Mouse (Mus musculus): Measurements from ENCODE around the gene Ltn1. TPM values are rescaled to one million over a fixed set of nuclear protein-coding genes. Genes with fewer than 3 reads are reported as not detected.

Ltn1 gene
- polyA plus RNA-seq, 1 experiment from 2014 or later, result 16.4 TPM

DNA sequence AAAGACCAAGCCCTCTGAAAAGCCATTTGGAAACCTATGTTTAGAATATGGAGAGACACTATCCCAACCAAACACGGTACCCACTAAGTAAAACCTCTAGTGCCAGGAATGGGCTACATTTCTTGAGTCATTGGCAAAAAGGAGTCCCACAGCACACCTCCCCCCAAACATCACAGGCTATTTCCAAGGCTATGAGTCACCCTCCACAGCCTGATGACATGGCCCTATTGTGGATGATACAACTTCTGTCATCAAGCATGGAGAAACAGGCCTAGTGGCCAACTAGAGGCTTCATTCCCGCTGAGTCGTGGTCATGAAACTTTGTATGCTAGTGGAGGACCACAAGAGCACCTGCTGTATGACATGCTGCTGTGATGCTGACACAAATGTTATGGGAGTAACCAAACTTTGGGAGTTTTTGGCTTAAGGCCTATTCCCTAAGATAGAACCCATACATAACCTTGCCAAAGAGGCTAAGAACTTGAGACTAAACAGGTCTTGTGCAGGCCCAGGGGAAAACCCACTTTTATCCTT, 44.9 kb downstream of the Ltn1 start:
- WGBS, result 87% methylated on average over 3 of the region's 3 CpGs
- peaks cover 72% of the 10 kb centered on the region for H3K36me3 ChIP-seq
- no peak overlapping the region for H3K27ac ChIP-seq (replicated peaks)
- H3K9me3 ChIP-seq, result no peaks in the 10 kb centered on the region
- H3K4me2 ChIP-seq, result no peak overlapping the region
- H3K4me1 ChIP-seq, result peaks cover 11% of the 10 kb centered on the region
- no peak overlapping the region for H3K4me3 ChIP-seq
- no peak overlapping the region for H3K9ac ChIP-seq
- H3K27me3 ChIP-seq (replicated peaks), result no peaks in the 10 kb centered on the region
- no peak for ATAC-seq (ENCODE audit: extremely low read depth, insufficient number of reproducible peaks, low FRiP score, low TSS enrichment)

DNA sequence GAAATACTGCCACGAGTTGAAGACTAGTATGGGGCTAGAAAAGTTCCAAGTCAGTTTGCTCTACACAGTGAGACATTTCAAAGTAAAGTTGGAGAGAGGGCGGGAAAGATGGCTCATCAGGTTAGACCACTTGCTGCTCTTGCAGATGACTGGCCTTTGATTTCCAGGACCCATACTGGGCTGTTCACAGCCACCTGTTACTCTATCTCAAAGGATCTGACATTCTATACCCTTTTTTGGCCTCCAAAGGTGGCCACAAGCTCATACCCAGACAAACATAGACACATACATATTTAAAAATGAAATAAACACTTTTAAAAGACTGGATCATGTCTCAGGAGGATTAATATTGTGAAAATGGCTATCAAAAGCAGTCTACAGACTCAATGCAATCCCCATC, 48.0 kb downstream of the Ltn1 start:
- no peaks in the 10 kb centered on the region for H3K27me3 ChIP-seq (replicated peaks)
- ATAC-seq (ENCODE audit: extremely low read depth, insufficient number of reproducible peaks, low FRiP score, low TSS enrichment), result no peak
- 81% methylated on average over 2 of the region's 2 CpGs for WGBS
- H3K27ac ChIP-seq (replicated peaks), result no peak overlapping the region
- H3K4me2 ChIP-seq, result no peak overlapping the region
- H3K4me3 ChIP-seq, result no peak overlapping the region
- H3K9ac ChIP-seq, result no peak overlapping the region
- H3K4me1 ChIP-seq, result peaks cover 11% of the 10 kb centered on the region
- H3K9me3 ChIP-seq, result no peaks in the 10 kb centered on the region
- H3K36me3 ChIP-seq, result peaks cover 91% of the 10 kb centered on the region

DNA sequence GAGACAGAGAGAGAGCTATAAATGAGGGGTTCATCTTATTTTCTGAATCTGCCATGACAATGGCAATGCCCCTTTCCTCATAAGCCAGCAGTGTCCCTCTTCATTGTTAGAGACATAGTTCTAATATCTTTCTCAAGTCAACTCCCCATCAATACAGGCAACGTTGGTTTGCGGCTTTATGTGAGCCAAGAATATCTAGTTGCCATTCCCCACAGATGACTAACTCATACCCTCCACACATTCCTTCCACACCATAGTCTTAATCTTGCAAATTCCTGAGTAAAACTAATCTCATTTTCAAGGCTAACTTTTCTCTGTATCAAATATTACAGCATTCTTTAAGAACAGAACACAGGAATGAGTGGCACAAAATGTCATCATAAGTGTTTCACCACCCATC, 49.4 kb downstream of the Ltn1 start:
- H3K27me3 ChIP-seq (replicated peaks), result no peaks in the 10 kb centered on the region
- no peaks in the 10 kb centered on the region for H3K9me3 ChIP-seq
- H3K4me3 ChIP-seq, result no peak overlapping the region
- peak overlapping the region; percentile 56; the same call in 1 of the 2 replicates for H3K27ac ChIP-seq (replicated peaks)
- WGBS, result 62% methylated on average over 2 of the region's 2 CpGs
- ATAC-seq (ENCODE audit: extremely low read depth, insufficient number of reproducible peaks, low FRiP score, low TSS enrichment), result no peak
- H3K4me1 ChIP-seq, result peaks cover 11% of the 10 kb centered on the region
- H3K36me3 ChIP-seq, result peaks cover 89% of the 10 kb centered on the region
- no peak overlapping the region for H3K4me2 ChIP-seq
- no peak overlapping the region for H3K9ac ChIP-seq

DNA sequence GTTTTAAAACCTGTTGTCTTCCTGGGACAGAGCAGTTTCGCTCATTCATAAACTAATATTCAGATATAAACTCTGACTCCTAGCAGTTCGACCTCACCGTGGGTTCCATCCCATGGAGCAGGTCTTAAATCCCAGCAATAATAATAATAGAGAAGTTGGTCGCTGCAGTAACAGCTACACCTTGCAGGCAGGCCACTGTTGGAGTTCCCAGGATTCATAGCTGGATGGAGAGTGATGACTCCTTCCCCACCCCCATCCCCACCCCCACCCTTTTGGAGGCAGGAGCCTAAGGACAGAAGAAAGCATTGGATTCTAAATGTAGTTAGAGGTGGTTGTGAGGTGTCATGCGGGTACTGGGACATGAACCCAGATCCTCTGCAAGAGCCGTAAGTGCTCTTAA, 66.0 kb downstream of the Ltn1 start:
- no peak overlapping the region for H3K4me2 ChIP-seq
- H3K27ac ChIP-seq (replicated peaks), result no peak overlapping the region
- no peak overlapping the region for H3K9ac ChIP-seq
- H3K4me3 ChIP-seq, result no peak overlapping the region
- no peak for ATAC-seq (ENCODE audit: extremely low read depth, insufficient number of reproducible peaks, low FRiP score, low TSS enrichment)
- H3K36me3 ChIP-seq, result peaks cover 72% of the 10 kb centered on the region
- H3K9me3 ChIP-seq, result no peaks in the 10 kb centered on the region
- no peaks in the 10 kb centered on the region for H3K27me3 ChIP-seq (replicated peaks)
- H3K4me1 ChIP-seq, result peaks cover 15% of the 10 kb centered on the region
- WGBS, result 90% methylated on average over 6 of the region's 6 CpGs

DNA sequence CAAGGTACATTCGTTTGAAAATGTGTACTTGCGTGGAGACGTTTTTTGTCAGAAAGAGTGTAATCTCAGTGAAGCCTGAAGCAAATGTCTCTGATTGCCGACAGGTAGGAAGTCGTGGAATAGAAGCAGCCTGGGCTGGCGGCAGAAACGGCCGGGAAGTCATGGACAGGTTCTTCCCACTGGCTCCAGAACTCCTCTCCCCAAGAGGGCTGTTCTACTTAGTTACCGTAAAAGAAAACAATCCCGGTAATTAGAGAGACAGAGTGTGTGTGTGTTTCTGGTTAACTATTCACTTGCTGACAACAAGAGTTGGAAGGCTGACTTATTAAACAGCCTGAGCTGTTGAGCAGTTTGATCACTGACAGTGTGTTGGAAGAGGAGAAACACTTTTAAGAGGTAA, 66.4 kb downstream of the Ltn1 start:
- Histone ChIP-seq H3K4me2 (no peak overlapping the region), H3K27me3 (replicated peaks) (no peaks in the 10 kb centered on the region), H3K4me3 (no peak overlapping the region), H3K4me1 (peaks cover 15% of the 10 kb centered on the region), H3K27ac (replicated peaks) (no peak overlapping the region), H3K9me3 (no peaks in the 10 kb centered on the region), H3K9ac (no peak overlapping the region), H3K36me3 (peaks cover 72% of the 10 kb centered on the region)
- no peak for ATAC-seq (ENCODE audit: extremely low read depth, insufficient number of reproducible peaks, low FRiP score, low TSS enrichment)
- 78% methylated on average over 10 of the region's 10 CpGs for WGBS

GRCm38 (mm10) chr16:87364231-87364630, 68.2 kb downstream of the Ltn1 start:
- H3K4me3 ChIP-seq, result no peak overlapping the region
- H3K9me3 ChIP-seq, result no peaks in the 10 kb centered on the region
- peaks cover 78% of the 10 kb centered on the region for H3K36me3 ChIP-seq
- H3K27ac ChIP-seq (replicated peaks), result peak overlapping the region; percentile 51
- no peak for ATAC-seq (ENCODE audit: extremely low read depth, insufficient number of reproducible peaks, low FRiP score, low TSS enrichment)
- no peak overlapping the region for H3K9ac ChIP-seq
- H3K27me3 ChIP-seq (replicated peaks), result no peaks in the 10 kb centered on the region
- H3K4me2 ChIP-seq, result no peak overlapping the region
- 37% methylated on average over 4 of the region's 4 CpGs for WGBS
- H3K4me1 ChIP-seq, result peaks cover 15% of the 10 kb centered on the region

- whole genome bisulfite sequencing, result 82% methylated on average over 6 of the region's 6 CpGs
- no peak for ATAC-seq (ENCODE audit: extremely low read depth, insufficient number of reproducible peaks, low FRiP score, low TSS enrichment)
- no peak overlapping the region for H3K4me2 ChIP-seq
These were observed 72.3 kb downstream of the Ltn1 start for GRCm38 (mm10) chr16:87360096-87360495.

DNA sequence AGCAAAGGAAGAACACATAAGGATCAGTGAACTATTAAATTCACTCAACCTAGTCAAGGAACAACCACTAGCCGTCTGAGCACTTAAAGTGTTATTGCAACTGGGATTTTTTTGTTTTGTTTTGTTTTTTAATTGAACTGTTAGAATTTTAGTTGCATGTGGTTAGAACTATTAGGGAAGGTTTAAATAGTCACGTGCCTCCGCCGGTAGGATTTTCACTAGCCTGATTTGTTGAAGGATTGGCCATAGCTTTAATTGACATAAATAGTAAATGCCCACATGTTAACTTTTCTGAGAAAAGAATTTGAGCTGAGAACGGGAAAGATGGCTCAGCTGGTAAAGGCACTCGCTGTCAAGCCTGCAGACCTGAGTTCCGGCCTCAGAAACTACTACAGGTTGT, 77.7 kb downstream of the Ltn1 start:
- H3K4me3 ChIP-seq, result peak overlapping the region; percentile 89
- peaks cover 39% of the 10 kb centered on the region for H3K36me3 ChIP-seq
- WGBS, result 82% methylated on average over 7 of the region's 7 CpGs
- H3K27ac ChIP-seq (replicated peaks), result peak overlapping the region; percentile 97
- no peak for ATAC-seq (ENCODE audit: extremely low read depth, insufficient number of reproducible peaks, low FRiP score, low TSS enrichment)
- H3K4me2 ChIP-seq, result peak overlapping the region; percentile 66
- peaks cover 16% of the 10 kb centered on the region for H3K4me1 ChIP-seq
- peak overlapping the region; percentile 89 for H3K9ac ChIP-seq
- H3K27me3 ChIP-seq (replicated peaks), result no peaks in the 10 kb centered on the region
- H3K9me3 ChIP-seq, result peaks cover 5% of the 10 kb centered on the region; the same call in 1 of the 2 replicates

More at GRCm38 (mm10) chr16:87360096-87360495, 72.3 kb downstream of the Ltn1 start:
- Histone ChIP-seq H3K27ac (replicated peaks) (no peak overlapping the region), H3K9me3 (no peaks in the 10 kb centered on the region), H3K4me1 (peaks cover 24% of the 10 kb centered on the region), H3K27me3 (replicated peaks) (no peaks in the 10 kb centered on the region), H3K9ac (no peak overlapping the region), H3K4me3 (no peak overlapping the region), H3K36me3 (peaks cover 75% of the 10 kb centered on the region)

DNA sequence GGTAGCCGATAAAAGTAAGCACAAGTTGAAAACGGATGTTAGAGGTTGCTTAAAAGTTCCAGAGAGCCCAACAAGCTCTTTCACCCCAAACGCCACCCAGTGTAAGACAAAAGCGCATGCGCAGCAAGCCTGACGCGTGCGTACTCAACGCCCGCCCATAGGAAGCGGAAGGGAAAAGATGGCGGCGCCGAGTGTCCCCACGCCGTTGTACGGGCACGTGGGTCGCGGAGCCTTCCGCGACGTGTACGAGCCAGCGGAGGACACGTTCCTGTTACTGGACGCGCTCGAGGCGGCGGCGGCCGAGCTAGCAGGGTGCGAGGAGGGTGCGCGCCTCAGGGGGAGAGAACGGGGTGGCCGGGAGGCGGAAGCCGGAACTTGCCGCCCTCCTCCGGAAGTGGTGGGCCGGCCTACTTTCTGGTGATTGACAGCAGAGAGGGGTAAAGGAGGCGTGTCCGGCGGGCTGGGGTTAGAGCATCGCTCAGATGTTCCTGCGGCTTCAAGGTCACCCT, 78.3 kb downstream of the Ltn1 start, which contains the start of gene N6amt1:
TSS of gene N6amt1 (plus strand) at position 111 of the 509 bp plus-strand sequence.
- Histone ChIP-seq H3K4me3 (peak within 1 kb of the TSS; percentile 89), H3K9ac (peak within 1 kb of the TSS; percentile 89), H3K4me2 (peak within 1 kb of the TSS; percentile 66), H3K27ac (replicated peaks) (peak within 1 kb of the TSS; percentile 97), H3K27me3 (replicated peaks) (no peaks in the 10 kb centered on the region), H3K4me1 (peaks cover 16% of the 10 kb centered on the region), H3K9me3 (peaks cover 5% of the 10 kb centered on the region; the same call in 1 of the 2 replicates), H3K36me3 (peaks cover 32% of the 10 kb centered on the region)
- under 1% methylated on average over 48 of the region's 48 CpGs for WGBS
- ATAC-seq (ENCODE audit: extremely low read depth, insufficient number of reproducible peaks, low FRiP score, low TSS enrichment), result peak; percentile 91

DNA sequence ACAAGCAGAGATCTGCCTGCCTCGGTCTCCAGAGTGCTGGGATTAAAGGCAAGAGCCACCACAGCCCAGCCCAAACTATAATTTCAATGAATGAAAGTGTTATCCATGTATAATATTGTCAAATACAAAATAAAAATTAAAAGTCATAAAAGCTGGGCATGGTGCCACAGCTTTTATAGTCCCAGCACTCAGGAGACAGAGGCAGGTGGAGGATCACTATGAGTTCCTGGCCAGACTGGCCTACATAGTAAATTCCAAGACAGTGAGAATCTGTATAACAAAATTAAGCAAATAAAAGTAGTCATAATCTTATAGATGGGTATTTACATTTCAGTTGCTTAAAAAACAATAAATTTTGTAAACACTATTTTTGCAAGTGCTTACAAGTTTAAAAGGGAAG, 78.8 kb downstream of the Ltn1 start:
- 89% methylated on average over 1 of the region's 1 CpGs for WGBS
- H3K4me2 ChIP-seq, result peak overlapping the region; percentile 66

DNA sequence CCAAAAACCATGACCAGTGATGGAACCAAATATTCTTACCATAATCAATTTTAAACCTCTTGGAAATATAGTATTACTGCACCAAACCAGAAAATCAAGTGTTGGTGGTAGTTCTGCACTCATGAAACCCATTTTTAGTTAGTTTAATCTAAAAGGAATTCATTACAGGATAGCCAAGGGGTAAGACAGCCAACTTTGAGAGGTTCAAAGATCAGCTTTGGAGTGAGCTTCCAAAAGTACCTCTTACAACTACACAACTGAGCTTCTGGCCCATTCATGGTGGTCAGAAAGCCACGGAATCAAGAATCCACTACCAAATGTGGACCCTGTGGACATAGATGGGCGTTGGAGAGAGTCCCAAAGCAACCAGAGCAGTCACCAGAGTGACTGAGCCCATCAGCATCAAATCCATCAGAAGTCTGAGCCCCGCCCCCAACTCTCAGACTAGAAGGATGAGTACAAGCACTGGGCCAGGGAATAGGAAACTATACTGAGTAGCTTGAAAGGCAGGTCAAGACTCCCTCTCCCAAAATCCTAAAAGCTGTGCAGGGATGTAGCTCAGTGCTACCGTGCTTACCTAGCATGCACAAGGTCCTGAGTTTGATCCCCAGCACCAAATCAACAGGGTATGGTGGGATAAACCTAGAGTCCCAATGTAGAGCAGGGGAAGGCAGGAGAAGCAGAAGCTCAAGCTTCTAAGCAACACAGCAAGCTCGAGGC, 80.9 kb downstream of the Ltn1 start:
- Histone ChIP-seq H3K27me3 (replicated peaks) (no peaks in the 10 kb centered on the region), H3K4me2 (no peak overlapping the region), H3K4me3 (no peak overlapping the region), H3K9ac (no peak overlapping the region), H3K36me3 (peaks cover 8% of the 10 kb centered on the region), H3K27ac (replicated peaks) (no peak overlapping the region), H3K9me3 (peaks cover 5% of the 10 kb centered on the region; the same call in 1 of the 2 replicates), H3K4me1 (peaks cover 34% of the 10 kb centered on the region)
- no peak for ATAC-seq (ENCODE audit: extremely low read depth, insufficient number of reproducible peaks, low FRiP score, low TSS enrichment)
- 67% methylated on average over 5 of the region's 5 CpGs for WGBS

More for the DNA sequence above, 78.8 kb downstream of the Ltn1 start:
- Histone ChIP-seq H3K9ac (no peak overlapping the region), H3K27ac (replicated peaks) (peak overlapping the region; percentile 97), H3K4me1 (peaks cover 20% of the 10 kb centered on the region), H3K27me3 (replicated peaks) (no peaks in the 10 kb centered on the region), H3K4me3 (peak overlapping the region; percentile 89), H3K9me3 (peaks cover 5% of the 10 kb centered on the region; the same call in 1 of the 2 replicates), H3K36me3 (peaks cover 27% of the 10 kb centered on the region)
- no peak for ATAC-seq (ENCODE audit: extremely low read depth, insufficient number of reproducible peaks, low FRiP score, low TSS enrichment)
